Mouse (Mus musculus) lung, postnatal 4 days (tissue): ENCODE results near the gene Olfr1065.
"Not testable (repeated sequence)": the region's sequence is repeated elsewhere in the genome, so short reads cannot be mapped to it uniquely, and the experiment has no call there.

Source experiments
- DNase-seq, 2 experiments: peaks; one replicate each; pipeline ENCODE4 v3.0.0; 2021

Gene Olfr1065

DNA sequence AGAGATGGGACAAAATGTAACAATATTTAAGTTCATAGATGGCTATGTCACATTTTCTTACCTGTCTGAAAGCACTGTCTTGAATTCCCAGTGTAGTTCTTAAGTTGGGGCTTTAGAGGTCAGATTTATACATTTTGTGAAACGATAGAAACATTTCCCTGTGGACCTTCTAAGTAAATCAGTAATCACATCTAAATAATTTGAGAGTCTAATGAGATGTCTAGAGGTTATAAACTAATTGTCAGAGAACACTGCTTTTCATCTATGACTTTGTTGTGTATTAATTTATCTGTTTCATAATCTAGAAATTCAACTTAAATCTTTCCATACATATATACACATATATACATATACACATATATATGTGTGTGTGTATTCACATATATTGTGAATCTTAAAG, at the start of gene Olfr1065:
TSS of gene Olfr1065 (minus strand) at position 101 of the 400 bp plus-strand sequence.
- not testable (repeated sequence) for DNase-seq

DNA sequence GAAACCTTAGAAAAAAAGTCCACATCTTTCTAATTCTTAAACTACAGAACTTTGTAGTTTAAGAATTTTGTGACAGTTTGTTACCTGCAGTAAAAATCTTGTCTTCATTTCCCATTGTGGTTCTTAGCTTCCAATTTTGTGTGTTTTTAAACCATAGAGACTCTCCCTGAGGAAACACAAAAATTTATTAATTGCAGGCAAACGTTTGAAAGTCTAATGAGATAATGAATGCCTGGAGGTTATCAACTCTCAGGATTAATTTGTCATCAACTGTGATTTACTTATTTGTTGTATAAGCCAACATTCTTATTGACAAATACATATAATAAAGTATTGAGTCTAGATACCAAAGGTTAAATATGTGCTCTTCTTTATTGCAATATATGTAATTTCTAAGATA, 36.9 kb upstream of the Olfr1065 start, which contains the start of gene Olfr228:
TSS of gene Olfr228 (minus strand) at position 101 of the 400 bp plus-strand sequence.
- no peak for DNase-seq

DNA sequence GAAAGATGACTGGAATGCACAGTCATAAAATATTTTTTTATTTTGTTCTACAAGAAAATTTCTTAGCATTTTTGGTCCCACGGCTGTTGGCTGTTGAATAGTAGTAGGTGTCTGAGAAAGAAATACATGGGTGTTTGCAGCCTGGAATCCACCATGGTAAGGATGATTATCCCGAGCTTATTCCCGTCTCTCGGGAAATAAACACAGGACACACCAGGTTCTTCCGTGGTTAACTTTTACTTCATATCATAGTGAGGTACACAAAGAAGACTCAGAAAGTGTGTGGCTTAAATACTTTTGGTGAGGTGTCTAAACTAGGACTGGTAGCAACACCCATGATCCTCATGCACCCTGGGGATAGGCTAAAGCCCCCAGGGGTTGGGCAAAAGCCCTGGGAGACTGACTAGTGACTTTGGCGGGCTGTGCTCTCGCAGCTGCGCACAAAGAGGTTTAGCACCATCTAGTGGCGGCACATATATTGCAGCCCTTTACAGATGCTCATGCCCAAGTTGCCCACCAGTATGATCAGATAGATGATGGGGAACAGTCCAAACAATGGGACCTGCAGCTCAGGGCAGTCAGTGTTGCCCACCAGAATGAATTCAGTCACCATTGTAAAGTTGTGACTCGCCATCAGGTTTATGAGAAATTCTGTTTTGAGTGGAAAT, 14.2 kb upstream of the Olfr1065 start:
- peak; percentile 25 for DNase-seq

DNA sequence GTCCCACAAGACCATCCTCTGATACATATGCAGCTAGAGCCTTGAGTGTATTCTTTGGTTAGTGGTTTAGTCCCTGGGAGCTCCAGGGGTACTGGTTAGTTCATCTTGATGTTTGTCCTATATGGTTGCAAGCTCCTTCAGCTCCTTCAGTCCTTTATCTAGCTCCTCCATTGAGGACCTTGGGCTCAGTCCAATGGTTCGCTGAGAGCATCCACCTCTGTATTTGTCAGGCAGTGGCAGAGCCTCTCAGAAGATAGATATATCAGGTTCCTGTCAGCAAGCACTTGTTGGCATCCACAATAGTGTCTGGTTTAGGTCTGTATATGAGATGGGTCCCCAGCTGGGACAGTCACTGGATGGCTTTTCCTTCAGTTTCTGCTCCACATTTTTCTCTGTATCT, 10.0 kb upstream of the Olfr1065 start:
- no peak for DNase-seq

DNA sequence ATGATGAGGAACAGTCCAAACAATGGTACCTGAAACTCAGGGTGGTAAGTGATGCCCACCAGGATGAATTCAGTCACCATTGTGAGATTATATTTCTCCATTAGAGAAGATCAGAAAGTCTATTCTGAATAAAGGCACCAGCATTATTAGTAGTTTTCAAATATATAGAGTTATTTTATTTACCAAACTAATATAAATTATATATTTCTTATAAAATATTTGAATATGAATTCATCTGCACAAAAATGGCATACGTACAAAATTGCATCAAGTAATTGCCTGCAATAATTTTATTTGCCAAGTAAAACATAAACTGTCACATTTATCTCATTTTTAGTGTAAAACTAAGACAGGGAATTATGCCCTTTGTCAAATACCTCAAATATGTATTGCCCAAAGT, 5.8 kb upstream of the Olfr1065 start, which contains the start of gene Olfr1066:
TSS of gene Olfr1066 (minus strand) at position 101 of the 400 bp plus-strand sequence.
- DNase-seq: no peak

DNA sequence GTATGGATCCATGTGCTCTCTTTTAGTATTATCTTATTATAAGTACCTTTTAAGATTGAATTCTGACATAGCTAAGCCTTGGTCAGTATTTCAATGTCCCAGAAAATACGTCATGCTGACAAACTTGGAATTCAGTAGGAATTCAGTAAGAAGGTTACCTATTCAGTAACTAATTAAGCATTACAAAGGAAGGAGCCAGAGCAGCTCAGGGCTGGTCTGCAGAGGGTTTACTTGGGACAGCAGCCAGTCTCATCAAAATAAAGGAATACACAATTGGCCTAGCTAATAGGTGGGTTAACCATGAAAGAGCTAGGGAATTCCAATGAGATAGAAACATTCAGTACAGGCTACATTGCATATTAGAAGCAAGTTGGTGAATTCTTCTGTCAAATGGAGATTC, 8.3 kb downstream of the Olfr1065 start:
- DNase-seq: not testable (repeated sequence)

DNA sequence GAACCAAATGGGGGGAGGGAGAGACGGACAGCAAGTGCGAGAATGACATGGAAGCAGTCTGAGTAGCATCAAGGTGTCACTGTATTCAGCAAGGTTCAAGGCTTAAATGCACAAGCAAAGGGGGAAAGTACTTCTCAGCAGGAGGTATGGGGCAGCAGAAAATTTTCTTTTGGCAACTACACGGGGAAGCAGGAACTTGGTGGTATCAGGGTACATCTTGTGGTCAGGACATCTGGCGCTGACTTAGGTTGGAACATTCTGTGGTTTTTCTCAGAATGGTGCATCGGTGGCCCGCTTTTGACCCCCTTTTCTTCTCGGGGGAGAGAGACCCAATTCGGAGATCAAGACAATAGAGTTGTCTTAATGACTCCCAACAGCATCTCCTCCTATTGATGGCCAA, 21.9 kb downstream of the Olfr1065 start:
- DNase-seq: not testable (repeated sequence)

DNA sequence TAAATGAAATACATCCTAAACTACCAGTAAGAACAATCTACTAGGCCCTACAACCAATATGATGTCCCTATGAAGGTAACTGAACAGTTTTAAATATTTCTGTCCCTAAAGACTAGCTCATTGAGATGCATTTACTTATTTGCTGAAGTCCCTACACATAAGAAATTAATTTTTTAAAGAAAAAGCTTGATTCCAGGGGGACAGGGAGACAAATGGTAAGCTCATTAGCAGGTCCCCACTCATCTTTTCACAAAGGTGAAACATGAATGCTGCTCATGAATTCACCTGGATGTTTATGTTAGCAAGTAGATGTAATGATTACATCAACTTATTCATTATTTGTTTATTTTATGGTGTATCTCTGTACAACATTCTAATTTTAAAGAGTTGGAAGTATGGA, 23.7 kb downstream of the Olfr1065 start, which contains the start of gene Olfr1062:
TSS of gene Olfr1062 (minus strand) at position 101 of the 400 bp plus-strand sequence.
- DNase-seq: not testable (repeated sequence)

GRCm38 (mm10) chr2:86413950-86414349, 36.4 kb downstream of the Olfr1065 start, which contains the start of gene Olfr1061:
Olfr1061 (minus strand) TSS chr2:86414050.
- DNase-seq: no peak

GRCm38 (mm10) chr2:86395114-86395513, 55.3 kb downstream of the Olfr1065 start:
- no peak for DNase-seq
